Mouse (Mus musculus): Measurements from ENCODE around the gene Gpd2. TPM values are rescaled to one million over a fixed set of nuclear protein-coding genes. Genes with fewer than 3 reads are reported as not detected.
A peak's percentile ranks its signal among the peaks of the same experiment; 100 is the strongest.

Gene Gpd2
- polyA plus RNA-seq, 1 experiment from 2014 or later: 17.2 TPM

GRCm38 (mm10) chr2:57329327-57329726 lies 91.9 kb downstream of the Gpd2 start:
- ATAC-seq (ENCODE audit: low FRiP score, low TSS enrichment): no peak
- no peaks in the 10 kb centered on the region for H3K27me3 ChIP-seq (ENCODE audit: insufficient read depth, low read length)

GRCm38 (mm10) chr2:57330812-57331211 lies 93.4 kb downstream of the Gpd2 start:
- Histone ChIP-seq H3K9ac (replicated peaks; ENCODE audit: low read length) (no peak overlapping the region), H3K36me3 (ENCODE audit: insufficient read depth, low read length) (no peaks in the 10 kb centered on the region), H3K4me1 (ENCODE audit: insufficient read depth, low read length) (no peaks in the 10 kb centered on the region), H3K27ac (ENCODE audit: low read length) (no peak overlapping the region), H3K9me3 (ENCODE audit: low read length) (no peaks in the 10 kb centered on the region), H3K27me3 (ENCODE audit: insufficient read depth, low read length) (no peaks in the 10 kb centered on the region), H3K4me3 (ENCODE audit: low read length) (no peak overlapping the region), H3K4me2 (replicated peaks; ENCODE audit: low read depth, low read length) (no peak overlapping the region)
- 62% methylated on average over 3 of the region's 3 CpGs for WGBS
- no peak for ATAC-seq (ENCODE audit: low FRiP score, low TSS enrichment)

More at GRCm38 (mm10) chr2:57329327-57329726, 91.9 kb downstream of the Gpd2 start:
- no peak overlapping the region for H3K4me2 ChIP-seq (replicated peaks; ENCODE audit: low read depth, low read length)
- WGBS: 82% methylated on average over 7 of the region's 7 CpGs
- no peak overlapping the region for H3K27ac ChIP-seq (ENCODE audit: low read length)
- no peak overlapping the region for H3K9ac ChIP-seq (replicated peaks; ENCODE audit: low read length)
- H3K4me3 ChIP-seq (ENCODE audit: low read length): no peak overlapping the region
- no peaks in the 10 kb centered on the region for H3K36me3 ChIP-seq (ENCODE audit: insufficient read depth, low read length)
- H3K9me3 ChIP-seq (ENCODE audit: low read length): no peaks in the 10 kb centered on the region
- H3K4me1 ChIP-seq (ENCODE audit: insufficient read depth, low read length): no peaks in the 10 kb centered on the region

GRCm38 (mm10) chr2:57331266-57331665 lies 93.8 kb downstream of the Gpd2 start:
- ATAC-seq (ENCODE audit: low FRiP score, low TSS enrichment): no peak
- no peak overlapping the region for H3K9ac ChIP-seq (replicated peaks; ENCODE audit: low read length)
- no peaks in the 10 kb centered on the region for H3K9me3 ChIP-seq (ENCODE audit: low read length)
- H3K27me3 ChIP-seq (ENCODE audit: insufficient read depth, low read length): no peaks in the 10 kb centered on the region
- H3K4me3 ChIP-seq (ENCODE audit: low read length): no peak overlapping the region
- no peak overlapping the region for H3K4me2 ChIP-seq (replicated peaks; ENCODE audit: low read depth, low read length)
- 78% methylated on average over 8 of the region's 8 CpGs for WGBS
- no peak overlapping the region for H3K27ac ChIP-seq (ENCODE audit: low read length)
- H3K36me3 ChIP-seq (ENCODE audit: insufficient read depth, low read length): no peaks in the 10 kb centered on the region
- H3K4me1 ChIP-seq (ENCODE audit: insufficient read depth, low read length): no peaks in the 10 kb centered on the region

- 88% methylated on average over 6 of the region's 6 CpGs for WGBS
- no peak overlapping the region for H3K27ac ChIP-seq (ENCODE audit: low read length)
- H3K9me3 ChIP-seq (ENCODE audit: low read length): no peaks in the 10 kb centered on the region
- no peak for ATAC-seq (ENCODE audit: low FRiP score, low TSS enrichment)
- H3K4me3 ChIP-seq (ENCODE audit: low read length): no peak overlapping the region
- no peak overlapping the region for H3K4me2 ChIP-seq (replicated peaks; ENCODE audit: low read depth, low read length)
- H3K4me1 ChIP-seq (ENCODE audit: insufficient read depth, low read length): no peaks in the 10 kb centered on the region
- no peaks in the 10 kb centered on the region for H3K36me3 ChIP-seq (ENCODE audit: insufficient read depth, low read length)
- no peak overlapping the region for H3K9ac ChIP-seq (replicated peaks; ENCODE audit: low read length)
- H3K27me3 ChIP-seq (ENCODE audit: insufficient read depth, low read length): no peaks in the 10 kb centered on the region
These were observed 96.0 kb downstream of the Gpd2 start for GRCm38 (mm10) chr2:57333481-57333880.

- no peak overlapping the region for H3K4me3 ChIP-seq (ENCODE audit: low read length)
- H3K36me3 ChIP-seq (ENCODE audit: insufficient read depth, low read length): no peaks in the 10 kb centered on the region; the same call in 1 of the 2 replicates
- H3K27ac ChIP-seq (ENCODE audit: low read length): no peak overlapping the region
- H3K9ac ChIP-seq (replicated peaks; ENCODE audit: low read length): no peak overlapping the region
- H3K4me1 ChIP-seq (ENCODE audit: insufficient read depth, low read length): no peaks in the 10 kb centered on the region
- H3K9me3 ChIP-seq (ENCODE audit: low read length): no peaks in the 10 kb centered on the region
- no peaks in the 10 kb centered on the region for H3K27me3 ChIP-seq (ENCODE audit: insufficient read depth, low read length)
- no peak overlapping the region for H3K4me2 ChIP-seq (replicated peaks; ENCODE audit: low read depth, low read length)
- WGBS: 90% methylated on average over 15 of the region's 15 CpGs
- no peak for ATAC-seq (ENCODE audit: low FRiP score, low TSS enrichment)
These were observed 98.0 kb downstream of the Gpd2 start for GRCm38 (mm10) chr2:57335397-57335796.

- no peak overlapping the region for H3K27ac ChIP-seq (ENCODE audit: low read length)
- H3K4me3 ChIP-seq (ENCODE audit: low read length): no peak overlapping the region
- no peaks in the 10 kb centered on the region for H3K9me3 ChIP-seq (ENCODE audit: low read length)
- no peaks in the 10 kb centered on the region; the same call in 1 of the 2 replicates for H3K36me3 ChIP-seq (ENCODE audit: insufficient read depth, low read length)
- 97% methylated on average over 16 of the region's 16 CpGs for WGBS
- no peaks in the 10 kb centered on the region for H3K27me3 ChIP-seq (ENCODE audit: insufficient read depth, low read length)
- ATAC-seq (ENCODE audit: low FRiP score, low TSS enrichment): no peak
- no peaks in the 10 kb centered on the region for H3K4me1 ChIP-seq (ENCODE audit: insufficient read depth, low read length)
- no peak overlapping the region for H3K9ac ChIP-seq (replicated peaks; ENCODE audit: low read length)
- no peak overlapping the region for H3K4me2 ChIP-seq (replicated peaks; ENCODE audit: low read depth, low read length)
These were observed 101.3 kb downstream of the Gpd2 start for GRCm38 (mm10) chr2:57338779-57339178.

GRCm38 (mm10) chr2:57342910-57343309 lies 105.5 kb downstream of the Gpd2 start:
- Histone ChIP-seq H3K36me3 (ENCODE audit: insufficient read depth, low read length) (no peaks in the 10 kb centered on the region; the same call in 1 of the 2 replicates), H3K9ac (replicated peaks; ENCODE audit: low read length) (no peak overlapping the region), H3K4me3 (ENCODE audit: low read length) (no peak overlapping the region), H3K27ac (ENCODE audit: low read length) (no peak overlapping the region), H3K4me1 (ENCODE audit: insufficient read depth, low read length) (no peaks in the 10 kb centered on the region), H3K27me3 (ENCODE audit: insufficient read depth, low read length) (no peaks in the 10 kb centered on the region), H3K4me2 (replicated peaks; ENCODE audit: low read depth, low read length) (no peak overlapping the region), H3K9me3 (ENCODE audit: low read length) (no peaks in the 10 kb centered on the region)
- no peak for ATAC-seq (ENCODE audit: low FRiP score, low TSS enrichment)
- WGBS: 11% methylated on average over 1 of the region's 1 CpGs

GRCm38 (mm10) chr2:57350615-57351014 lies 113.2 kb downstream of the Gpd2 start:
- Histone ChIP-seq H3K4me2 (replicated peaks; ENCODE audit: low read depth, low read length) (no peak overlapping the region), H3K9me3 (ENCODE audit: low read length) (no peaks in the 10 kb centered on the region), H3K27me3 (ENCODE audit: insufficient read depth, low read length) (no peaks in the 10 kb centered on the region), H3K4me3 (ENCODE audit: low read length) (no peak overlapping the region), H3K27ac (ENCODE audit: low read length) (no peak overlapping the region), H3K4me1 (ENCODE audit: insufficient read depth, low read length) (no peaks in the 10 kb centered on the region), H3K36me3 (ENCODE audit: insufficient read depth, low read length) (no peaks in the 10 kb centered on the region), H3K9ac (replicated peaks; ENCODE audit: low read length) (no peak overlapping the region)
- 37% methylated on average over 9 of the region's 9 CpGs for WGBS
- ATAC-seq (ENCODE audit: low FRiP score, low TSS enrichment): peak; percentile 51; the same call in 1 of the 2 replicates

GRCm38 (mm10) chr2:57353722-57354432 lies 116.4 kb downstream of the Gpd2 start:
- H3K27me3 ChIP-seq (ENCODE audit: insufficient read depth, low read length): no peaks in the 10 kb centered on the region
- no peaks in the 10 kb centered on the region for H3K4me1 ChIP-seq (ENCODE audit: insufficient read depth, low read length)
- no peaks in the 10 kb centered on the region for H3K36me3 ChIP-seq (ENCODE audit: insufficient read depth, low read length)
- no peak overlapping the region for H3K4me2 ChIP-seq (replicated peaks; ENCODE audit: low read depth, low read length)
- no peak for ATAC-seq (ENCODE audit: low FRiP score, low TSS enrichment)
- WGBS: 71% methylated on average over 9 of the region's 9 CpGs
- no peak overlapping the region for H3K4me3 ChIP-seq (ENCODE audit: low read length)
- no peak overlapping the region for H3K27ac ChIP-seq (ENCODE audit: low read length)
- H3K9ac ChIP-seq (replicated peaks; ENCODE audit: low read length): no peak overlapping the region
- no peaks in the 10 kb centered on the region for H3K9me3 ChIP-seq (ENCODE audit: low read length)

- 84% methylated on average over 3 of the region's 3 CpGs for WGBS
- H3K4me1 ChIP-seq (ENCODE audit: insufficient read depth, low read length): no peaks in the 10 kb centered on the region
- H3K4me3 ChIP-seq (ENCODE audit: low read length): no peak overlapping the region
- no peak overlapping the region for H3K27ac ChIP-seq (ENCODE audit: low read length)
- H3K27me3 ChIP-seq (ENCODE audit: insufficient read depth, low read length): no peaks in the 10 kb centered on the region
- H3K36me3 ChIP-seq (ENCODE audit: insufficient read depth, low read length): no peaks in the 10 kb centered on the region
- no peaks in the 10 kb centered on the region for H3K9me3 ChIP-seq (ENCODE audit: low read length)
- no peak overlapping the region for H3K4me2 ChIP-seq (replicated peaks; ENCODE audit: low read depth, low read length)
- no peak overlapping the region for H3K9ac ChIP-seq (replicated peaks; ENCODE audit: low read length)
- no peak for ATAC-seq (ENCODE audit: low FRiP score, low TSS enrichment)
These were observed 117.4 kb downstream of the Gpd2 start for GRCm38 (mm10) chr2:57354848-57355247.

All from kidney, embryonic 16.5 days (tissue).